Mouse (Mus musculus): ENCODE data around the gene Zic3. TPM values are rescaled to one million over a fixed set of nuclear protein-coding genes. Genes with fewer than 3 reads are reported as not detected.

The Zic3 gene
- total and polyA plus RNA-seq, 2 experiments from 2014 or later = 15.7 to 31.4 TPM

- Histone ChIP-seq H3K36me3 (ENCODE audit: insufficient read depth, low read length) (no peaks in the 10 kb centered on the region), H3K4me3 (ENCODE audit: low read length) (peak overlapping the region; percentile 45), H3K9me3 (ENCODE audit: low read length) (no peaks in the 10 kb centered on the region), H3K27ac (peak overlapping the region; percentile 84), H3K4me1 (ENCODE audit: insufficient read depth, low read length) (no peaks in the 10 kb centered on the region), H3K4me2 (ENCODE audit: low read depth, low read length) (peak overlapping the region; percentile 56), H3K27me3 (ENCODE audit: insufficient read depth, low read length) (no peaks in the 10 kb centered on the region), H3K9ac (replicated peaks; ENCODE audit: low read length) (peak overlapping the region; percentile 62)
- 34% methylated on average over 56 of the region's 56 CpGs for WGBS
- ATAC-seq = peak; percentile 22
- TF ChIP-seq CTCF (IDR thresholded peaks at IDR 0.05; ENCODE audit: low read depth) = no peak
- no peak for DNase-seq (ENCODE audit: low spot score)
These were observed 8.6 kb downstream of the Zic3 start for GRCm38 (mm10) chrX:58030835-58031670.

GRCm38 (mm10) chrX:58031671-58032605 is 9.4 kb downstream of the Zic3 start:
- TF ChIP-seq CTCF (IDR thresholded peaks at IDR 0.05; ENCODE audit: low read depth) = no peak
- no peak for ATAC-seq
- 28% methylated on average over 56 of the region's 56 CpGs for WGBS
- peak overlapping the region; percentile 56 for H3K4me2 ChIP-seq (ENCODE audit: low read depth, low read length)
- H3K36me3 ChIP-seq (ENCODE audit: insufficient read depth, low read length) = no peaks in the 10 kb centered on the region
- H3K4me1 ChIP-seq (ENCODE audit: insufficient read depth, low read length) = no peaks in the 10 kb centered on the region
- H3K9ac ChIP-seq (replicated peaks; ENCODE audit: low read length) = peak overlapping the region; percentile 62
- no peak for DNase-seq (ENCODE audit: low spot score)
- H3K27me3 ChIP-seq (ENCODE audit: insufficient read depth, low read length) = no peaks in the 10 kb centered on the region
- H3K27ac ChIP-seq = peak overlapping the region; percentile 84
- H3K9me3 ChIP-seq (ENCODE audit: low read length) = no peaks in the 10 kb centered on the region
- peak overlapping the region; percentile 45 for H3K4me3 ChIP-seq (ENCODE audit: low read length)

GRCm38 (mm10) chrX:58032622-58033021 is 10.1 kb downstream of the Zic3 start:
- H3K27me3 ChIP-seq (ENCODE audit: insufficient read depth, low read length) = no peaks in the 10 kb centered on the region
- WGBS = 27% methylated on average over 7 of the region's 7 CpGs
- H3K4me1 ChIP-seq (ENCODE audit: insufficient read depth, low read length) = no peaks in the 10 kb centered on the region
- no peaks in the 10 kb centered on the region for H3K36me3 ChIP-seq (ENCODE audit: insufficient read depth, low read length)
- peak overlapping the region; percentile 56 for H3K4me2 ChIP-seq (ENCODE audit: low read depth, low read length)
- no peak for ATAC-seq
- DNase-seq (ENCODE audit: low spot score) = no peak
- H3K4me3 ChIP-seq (ENCODE audit: low read length) = peak overlapping the region; percentile 45
- H3K9ac ChIP-seq (replicated peaks; ENCODE audit: low read length) = peak overlapping the region; percentile 62; the same call in 1 of the 2 replicates
- no peak for TF ChIP-seq CTCF (IDR thresholded peaks at IDR 0.05; ENCODE audit: low read depth)
- peak overlapping the region; percentile 84; the same call in 1 of the 2 replicates for H3K27ac ChIP-seq
- H3K9me3 ChIP-seq (ENCODE audit: low read length) = no peaks in the 10 kb centered on the region

GRCm38 (mm10) chrX:58033521-58033920 is 11.0 kb downstream of the Zic3 start:
- Histone ChIP-seq H3K27ac (peak overlapping the region; percentile 84; the same call in 1 of the 2 replicates), H3K4me3 (ENCODE audit: low read length) (peak overlapping the region; percentile 45), H3K4me2 (ENCODE audit: low read depth, low read length) (peak overlapping the region; percentile 56), H3K4me1 (ENCODE audit: insufficient read depth, low read length) (no peaks in the 10 kb centered on the region), H3K36me3 (ENCODE audit: insufficient read depth, low read length) (no peaks in the 10 kb centered on the region), H3K27me3 (ENCODE audit: insufficient read depth, low read length) (no peaks in the 10 kb centered on the region), H3K9me3 (ENCODE audit: low read length) (no peaks in the 10 kb centered on the region), H3K9ac (replicated peaks; ENCODE audit: low read length) (peak overlapping the region; percentile 62)
- WGBS = 27% methylated on average over 22 of the region's 22 CpGs
- TF ChIP-seq CTCF (IDR thresholded peaks at IDR 0.05; ENCODE audit: low read depth) = no peak
- ATAC-seq = no peak
- no peak for DNase-seq (ENCODE audit: low spot score)

GRCm38 (mm10) chrX:58038061-58039007 is 15.8 kb downstream of the Zic3 start:
- H3K27ac ChIP-seq = peak overlapping the region; percentile 71
- ATAC-seq (peak; percentile 93), DNase-seq (ENCODE audit: low spot score) (peak; percentile 73)
- TF ChIP-seq CTCF (IDR thresholded peaks at IDR 0.05; ENCODE audit: low read depth) = no peak
- peak overlapping the region; percentile 53 for H3K4me2 ChIP-seq (ENCODE audit: low read depth, low read length)
- H3K4me1 ChIP-seq (ENCODE audit: insufficient read depth, low read length) = no peaks in the 10 kb centered on the region
- no peaks in the 10 kb centered on the region for H3K36me3 ChIP-seq (ENCODE audit: insufficient read depth, low read length)
- WGBS = 30% methylated on average over 68 of the region's 70 CpGs
- H3K4me3 ChIP-seq (ENCODE audit: low read length) = peak overlapping the region; percentile 33
- no peaks in the 10 kb centered on the region for H3K9me3 ChIP-seq (ENCODE audit: low read length)
- no peaks in the 10 kb centered on the region for H3K27me3 ChIP-seq (ENCODE audit: insufficient read depth, low read length)
- peak overlapping the region; percentile 38; the same call in 1 of the 2 replicates for H3K9ac ChIP-seq (replicated peaks; ENCODE audit: low read length)
